Mouse (Mus musculus) forebrain, embryonic 16.5 days (tissue): Measurements from ENCODE around the gene Adgrf3. TPM values are rescaled to one million over a fixed set of nuclear protein-coding genes. Genes with fewer than 3 reads are reported as not detected.
"Not testable (repeated sequence)": the region's sequence is repeated elsewhere in the genome, so short reads cannot be mapped to it uniquely, and the experiment has no call there.

Experiments
- ATAC-seq: fragments of 200-750 bp; cut with Nextera tagmentation; 2 replicates; pipeline ENCODE4 v1.8.0; 2017; ENCODE audit warnings: mild to moderate bottlenecking, moderate library complexity
- H3K27ac ChIP-seq: fragments of 300-500 bp; sonication (generic); 2 replicates; pipeline ENCODE4 v1.5.1; 2014; ENCODE audit warnings: low read length, control low read depth
- H3K27me3 ChIP-seq: fragments of 300-500 bp; sonication (generic); replicated peaks from 2 replicates; pipeline ENCODE4 v1.6.1; 2014; ENCODE audit warnings: low read length; ENCODE audit not compliant: control insufficient read depth, insufficient read depth
- H3K36me3 ChIP-seq: fragments of 300-500 bp; sonication (generic); 2 replicates; pipeline ENCODE4 v1.6.1; 2014; ENCODE audit not compliant: control insufficient read depth, insufficient read depth
- H3K4me1 ChIP-seq: fragments of 300-500 bp; sonication (generic); replicated peaks from 2 replicates; pipeline ENCODE4 v1.6.1; 2014; ENCODE audit warnings: low read length; ENCODE audit not compliant: control insufficient read depth, insufficient read depth
- H3K4me2 ChIP-seq: fragments of 300-500 bp; sonication (generic); 2 replicates; pipeline ENCODE4 v1.6.1; 2014; ENCODE audit warnings: mild to moderate bottlenecking, low read length, control low read depth
- H3K4me3 ChIP-seq: fragments of 300-500 bp; sonication (generic); replicated peaks from 2 replicates; pipeline ENCODE4 v1.5.1; 2014; ENCODE audit warnings: mild to moderate bottlenecking, low read length, control low read depth
- H3K9ac ChIP-seq: fragments of 300-500 bp; sonication (generic); replicated peaks from 2 replicates; pipeline ENCODE4 v1.6.1; 2014; ENCODE audit warnings: low read depth, low read length, control low read depth
- H3K9me3 ChIP-seq: fragments of 300-500 bp; sonication (generic); 2 replicates; pipeline ENCODE4 v1.6.1; 2016; ENCODE audit warnings: low read length; ENCODE audit not compliant: control insufficient read depth
- WGBS: fragments of 180-500 bp; shearing (Covaris S2); extraction: QIAGEN DNeasy Blood & Tissue Kit; methylation state at CpG from one replicate; pipeline ENCODE4 v1.1.7; 2014; 5-methylcytosine and 5-hydroxymethylcytosine counted together
- polyA plus RNA-seq: library from polyadenylated mRNA; unstranded; fragments of >200 nt; fragmentation: Nextera tagmentation; extraction: Ambion mirVana; gene quantifications from 2 replicates; pipeline ENCODE4 v1.2.1, GENCODE M21; 2015

Adgrf3 gene
- polyA plus RNA-seq, 1 experiment from 2014 or later, result not detected

- H3K4me2 ChIP-seq, result peak within 1 kb of the TSS; percentile 83
- peak within 1 kb of the TSS; percentile 96 for H3K4me3 ChIP-seq
- peak within 1 kb of the TSS; percentile 93 for H3K27ac ChIP-seq
- ATAC-seq, result peak; percentile 100
- WGBS, result 1% methylated on average over 71 of the region's 71 CpGs
- H3K4me1 ChIP-seq, result peaks cover 21% of the 10 kb centered on the region
- no peaks in the 10 kb centered on the region for H3K27me3 ChIP-seq
- peak within 1 kb of the TSS; percentile 91 for H3K9ac ChIP-seq
- no peaks in the 10 kb centered on the region for H3K36me3 ChIP-seq
- no peaks in the 10 kb centered on the region for H3K9me3 ChIP-seq
Observed at GRCm38 (mm10) chr5:30232271-30232971, 26.9 kb upstream of the Adgrf3 start, which contains the start of gene Selenoi. Gene Selenoi, plus strand, starts transcription at chr5:30232581.

DNA sequence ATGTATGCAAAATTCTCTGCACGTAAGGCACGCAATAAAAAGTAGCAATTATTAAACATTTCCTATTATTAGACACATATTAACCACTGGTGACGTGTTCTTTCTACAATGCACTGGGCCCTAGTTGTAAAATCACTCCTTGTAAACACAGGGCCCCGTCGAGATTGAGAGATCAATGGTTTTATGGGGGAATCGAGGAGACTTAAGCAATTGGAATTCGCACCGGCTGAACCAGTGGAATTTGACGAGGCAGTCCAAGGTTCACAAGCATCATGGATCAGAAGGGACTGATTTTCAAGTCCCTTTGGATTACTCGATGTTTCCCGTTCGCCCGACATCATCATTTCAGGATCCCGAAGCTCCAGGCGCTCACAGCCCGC lies 26.4 kb upstream of the Adgrf3 start:
- ATAC-seq, result no peak
- H3K9me3 ChIP-seq, result no peaks in the 10 kb centered on the region

DNA sequence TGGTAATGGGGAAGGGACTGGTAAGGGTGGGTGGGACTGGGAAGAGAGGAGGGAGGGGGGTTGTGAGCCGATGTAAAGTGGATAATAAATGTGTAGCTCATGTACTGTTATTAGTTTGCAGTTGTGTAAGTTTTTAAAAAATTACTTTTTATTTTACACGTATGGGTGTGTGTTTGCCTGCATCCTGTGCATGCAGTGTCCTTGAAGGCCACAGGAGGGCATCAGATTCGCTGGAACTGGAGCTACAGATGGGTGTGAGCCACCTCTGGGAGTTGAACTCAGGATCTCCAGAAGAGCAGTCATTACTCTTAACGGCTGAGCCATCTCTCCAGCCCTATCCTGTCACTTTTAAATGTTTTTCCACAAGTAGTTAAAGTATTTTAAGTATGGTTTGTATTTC lies 25.4 kb upstream of the Adgrf3 start:
- Histone ChIP-seq H3K9me3 (no peaks in the 10 kb centered on the region), H3K4me2 (no peak overlapping the region), H3K9ac (no peak overlapping the region), H3K36me3 (no peaks in the 10 kb centered on the region), H3K27me3 (no peaks in the 10 kb centered on the region), H3K4me1 (peaks cover 21% of the 10 kb centered on the region), H3K4me3 (no peak overlapping the region), H3K27ac (no peak overlapping the region)
- ATAC-seq, result no peak
- WGBS, result 82% methylated on average over 4 of the region's 4 CpGs

More for the DNA sequence above, 26.4 kb upstream of the Adgrf3 start:
- Histone ChIP-seq H3K9ac (peak overlapping the region; percentile 75), H3K27ac (peak overlapping the region; percentile 86), H3K27me3 (no peaks in the 10 kb centered on the region), H3K4me3 (peak overlapping the region; percentile 96), H3K4me1 (peaks cover 21% of the 10 kb centered on the region), H3K4me2 (peak overlapping the region; percentile 83), H3K36me3 (no peaks in the 10 kb centered on the region)
- WGBS, result 31% methylated on average over 16 of the region's 16 CpGs

GRCm38 (mm10) chr5:30222681-30223080 lies 17.2 kb upstream of the Adgrf3 start:
- WGBS, result 97% methylated on average over 8 of the region's 8 CpGs
- Histone ChIP-seq H3K27me3 (no peaks in the 10 kb centered on the region), H3K36me3 (0 out of 2 replicates have a peak, but pooled peaks cover 2% of the 10 kb centered on the region), H3K4me2 (no peak overlapping the region), H3K9me3 (no peaks in the 10 kb centered on the region), H3K4me3 (no peak overlapping the region), H3K4me1 (no peaks in the 10 kb centered on the region), H3K9ac (no peak overlapping the region), H3K27ac (no peak overlapping the region)
- ATAC-seq, result no peak

- Histone ChIP-seq H3K9me3 (no peaks in the 10 kb centered on the region), H3K27me3 (no peaks in the 10 kb centered on the region), H3K4me3 (no peak overlapping the region), H3K9ac (no peak overlapping the region), H3K36me3 (0 out of 2 replicates have a peak, but pooled peaks cover 2% of the 10 kb centered on the region), H3K4me2 (no peak overlapping the region), H3K4me1 (no peaks in the 10 kb centered on the region), H3K27ac (no peak overlapping the region)
- no peak for ATAC-seq
- WGBS, result 86% methylated on average over 8 of the region's 8 CpGs
Observed at GRCm38 (mm10) chr5:30220666-30221065, 15.1 kb upstream of the Adgrf3 start.

- Histone ChIP-seq H3K27ac (no peak overlapping the region), H3K4me3 (no peak overlapping the region), H3K9ac (no peak overlapping the region), H3K9me3 (no peaks in the 10 kb centered on the region), H3K4me2 (no peak overlapping the region), H3K36me3 (0 out of 2 replicates have a peak, but pooled peaks cover 2% of the 10 kb centered on the region), H3K4me1 (no peaks in the 10 kb centered on the region), H3K27me3 (no peaks in the 10 kb centered on the region)
- 86% methylated on average over 2 of the region's 2 CpGs for WGBS
- ATAC-seq, result no peak
Observed at GRCm38 (mm10) chr5:30219715-30220114, 14.2 kb upstream of the Adgrf3 start.

DNA sequence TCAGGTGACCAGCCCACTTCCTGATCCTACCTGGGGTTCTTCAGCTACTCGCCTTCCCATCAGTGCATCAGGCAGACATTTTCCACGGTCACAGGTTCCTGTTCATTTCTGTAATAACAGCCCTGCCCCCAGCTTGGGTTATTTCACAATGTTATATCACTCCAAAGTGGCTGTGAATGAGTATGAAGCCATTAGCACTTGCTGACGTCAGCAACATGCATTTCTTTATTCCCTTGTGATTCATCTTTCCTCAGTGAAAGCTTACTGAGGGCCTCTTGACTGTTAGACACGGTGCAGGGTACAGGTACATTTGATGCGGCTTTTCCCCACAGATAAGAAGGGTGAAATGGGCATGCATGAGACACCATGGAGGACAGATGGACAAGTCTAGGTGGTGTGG lies 10.4 kb upstream of the Adgrf3 start:
- no peak for ATAC-seq
- H3K36me3 ChIP-seq, result no peaks in the 10 kb centered on the region
- H3K27me3 ChIP-seq, result no peaks in the 10 kb centered on the region
- no peak overlapping the region for H3K4me3 ChIP-seq
- no peaks in the 10 kb centered on the region for H3K9me3 ChIP-seq
- H3K9ac ChIP-seq, result no peak overlapping the region
- 78% methylated on average over 5 of the region's 5 CpGs for WGBS
- H3K4me2 ChIP-seq, result no peak overlapping the region
- no peak overlapping the region for H3K27ac ChIP-seq
- no peaks in the 10 kb centered on the region for H3K4me1 ChIP-seq

DNA sequence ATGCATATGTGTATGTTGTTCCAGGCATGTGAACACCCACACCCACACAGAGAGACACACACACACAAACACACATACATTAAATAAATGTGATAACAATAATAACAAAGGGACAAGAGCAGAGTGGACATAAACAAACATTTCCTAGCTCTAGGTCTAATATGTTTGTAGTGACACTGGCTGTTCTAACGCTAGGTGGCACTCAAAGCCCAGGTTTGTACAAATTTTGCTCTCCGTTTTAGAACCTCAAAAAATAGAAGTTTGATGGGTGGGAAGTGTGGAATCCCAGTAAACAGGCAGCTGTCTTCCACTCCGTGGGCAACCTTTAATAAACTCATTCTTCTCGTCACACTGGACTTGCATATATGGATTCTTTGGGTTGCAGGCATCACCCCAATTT lies 9.4 kb upstream of the Adgrf3 start:
- no peaks in the 10 kb centered on the region for H3K36me3 ChIP-seq
- peak; percentile 50; the same call in 1 of the 2 replicates for ATAC-seq
- H3K9me3 ChIP-seq, result no peaks in the 10 kb centered on the region
- H3K9ac ChIP-seq, result no peak overlapping the region
- no peak overlapping the region for H3K4me2 ChIP-seq
- H3K27me3 ChIP-seq, result no peaks in the 10 kb centered on the region
- WGBS, result 11% methylated on average over 4 of the region's 4 CpGs
- H3K4me3 ChIP-seq, result no peak overlapping the region
- H3K4me1 ChIP-seq, result no peaks in the 10 kb centered on the region
- H3K27ac ChIP-seq, result no peak overlapping the region

DNA sequence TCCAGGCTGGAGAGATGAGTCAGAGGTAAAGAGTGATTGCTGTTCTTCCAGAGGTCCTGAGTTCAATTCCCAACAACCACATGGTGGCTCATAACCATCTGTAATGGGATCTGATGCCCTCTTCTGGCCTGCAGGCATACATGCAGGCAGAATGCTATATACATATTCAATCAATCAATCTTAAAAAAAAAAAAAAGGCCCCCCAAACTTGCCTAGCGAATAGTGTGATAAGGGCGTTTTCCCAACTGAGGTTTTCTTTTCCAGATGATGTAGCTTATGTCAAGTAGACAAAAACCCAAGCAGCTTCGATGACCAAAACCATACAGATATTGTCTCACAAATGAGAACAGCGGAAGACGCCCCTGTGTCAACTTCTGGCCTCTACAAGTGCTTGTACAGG lies 5.2 kb upstream of the Adgrf3 start:
- H3K4me3 ChIP-seq, H3K4me2 ChIP-seq, H3K4me1 ChIP-seq, H3K27me3 ChIP-seq, H3K36me3 ChIP-seq, H3K9ac ChIP-seq, ATAC-seq, H3K27ac ChIP-seq, H3K9me3 ChIP-seq: not testable (repeated sequence)
- 90% methylated on average over 5 of the region's 5 CpGs for WGBS
